Mouse (Mus musculus) layer of hippocampus, postnatal 10 days (tissue): ENCODE measurements around the gene Akt1s1. TPM values are rescaled to one million over a fixed set of nuclear protein-coding genes. Genes with fewer than 3 reads are reported as not detected.

Source experiments
- DNase-seq, 2 experiments: peaks; one replicate each; pipeline ENCODE4 v3.0.0; 2021; ENCODE audit warnings: low spot score in 2 of 2
- microRNA-seq, 2 experiments: library from miRNA; unstranded; fragments of <30 nt; microRNA quantifications; one replicate each; pipeline ENCODE4 v1.2.0; 2021
- total RNA-seq, 2 experiments: library from RNA; stranded (reverse); gene quantifications; 2 replicates each; pipeline ENCODE4 v1.2.3; 2021

The Akt1s1 gene
- total RNA-seq, 2 experiments from 2014 or later, result 85.8 to 95.5 TPM

- DNase-seq, result peak in 1 of 2 experiments; percentile 57
Measured at GRCm38 (mm10) chr7:44898607-44899006, 49.8 kb downstream of the Akt1s1 start.

DNA sequence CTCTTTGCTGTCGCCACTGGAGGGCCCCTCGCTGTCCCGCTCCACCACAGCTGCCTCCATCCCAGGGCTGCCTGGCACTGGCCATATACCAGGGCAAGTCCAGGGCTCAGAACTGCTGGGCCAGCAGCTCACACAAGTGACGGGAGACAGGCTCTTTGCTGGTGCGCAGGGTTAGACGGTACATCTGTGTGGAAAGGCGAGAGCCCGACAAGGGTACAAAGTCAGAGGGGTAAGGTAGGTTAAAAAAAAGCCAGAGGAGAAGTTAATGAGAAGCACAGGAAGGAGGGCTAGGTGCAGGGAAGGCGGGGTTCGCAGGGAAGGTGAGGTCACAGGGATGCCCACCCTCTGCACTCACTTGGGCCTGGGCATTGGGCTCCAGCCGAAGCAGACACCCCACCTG is 51.8 kb downstream of the Akt1s1 start:
- no peak for DNase-seq

GRCm38 (mm10) chr7:44901230-44901722 is 52.5 kb downstream of the Akt1s1 start:
- peak in 1 of 2 experiments; percentile 43 for DNase-seq

Small RNA genes within 50 kb of the gene (microRNA-seq; reads per million reads assigned to microRNA genes)
- gene Mir707, result 0 reads per million in 2 experiments

Other genes starting within 250 kb of the Akt1s1 start
- gene Myh14, start 178.1 kb upstream of the Akt1s1 start, total RNA-seq, result 10 to 100 TPM; 17.6 to 17.9 TPM
- not detected for gene Izumo2, start 140.2 kb upstream of the Akt1s1 start, total RNA-seq
- gene Vrk3, start 100.6 kb upstream of the Akt1s1 start, total RNA-seq, result 10 to 100 TPM; 27.7 to 31.5 TPM
- under 1 TPM; 0.16 to 0.53 TPM for gene Zfp473, start 97.9 kb upstream of the Akt1s1 start, total RNA-seq
- gene Nup62, start 32.9 kb upstream of the Akt1s1 start, total RNA-seq, result 10 to 100 TPM; 34.2 to 35.2 TPM
- gene Il4i1, start 32.6 kb upstream of the Akt1s1 start, total RNA-seq, result 1 to 10 TPM; 1.1 to 2.0 TPM
- gene Atf5, start 32.3 kb upstream of the Akt1s1 start, total RNA-seq, result 10 to 100 TPM; 28.0 to 29.1 TPM
- gene Tbc1d17, start 88 bp downstream of the Akt1s1 start, total RNA-seq, result 10 to 100 TPM; 41.2 to 53.3 TPM
- 10 to 100 TPM; 32.6 to 38.4 TPM for gene Pnkp, start 8.1 kb downstream of the Akt1s1 start, total RNA-seq
- gene Ptov1, start 20.8 kb downstream of the Akt1s1 start, total RNA-seq, result 100 to 1,000 TPM; 278 to 304 TPM
- 100 to 1,000 TPM; 107 to 114 TPM for gene Med25, start 43.7 kb downstream of the Akt1s1 start, total RNA-seq
- gene Fuz, start 47.1 kb downstream of the Akt1s1 start, total RNA-seq, result 10 to 100 TPM; 17.9 to 19.4 TPM
- gene Ap2a1, start 80.5 kb downstream of the Akt1s1 start, total RNA-seq, result 100 to 1,000 TPM; 261 to 290 TPM
- gene Tsks, start 94.2 kb downstream of the Akt1s1 start, total RNA-seq, result under 1 TPM; 0.25 to 0.64 TPM
- gene Cpt1c, start 125.9 kb downstream of the Akt1s1 start, total RNA-seq, result 100 to 1,000 TPM in 1 of 2 experiments, 10 to 100 TPM in 1; 99.2 to 101 TPM
- gene Prmt1, start 137.6 kb downstream of the Akt1s1 start, total RNA-seq, result 100 to 1,000 TPM; 232 to 248 TPM
- gene Irf3, start 148.7 kb downstream of the Akt1s1 start, total RNA-seq, result 10 to 100 TPM; 38.1 to 42.5 TPM
- 1 to 10 TPM; 5.4 to 5.5 TPM for gene Bcl2l12, start 149.7 kb downstream of the Akt1s1 start, total RNA-seq
- gene Scaf1, start 167.4 kb downstream of the Akt1s1 start, total RNA-seq, result 100 to 1,000 TPM; 141 to 145 TPM
- gene Rras, start 169.0 kb downstream of the Akt1s1 start, total RNA-seq, result 10 to 100 TPM; 12.2 to 12.3 TPM
- 10 to 100 TPM; 69.1 to 70.3 TPM for gene Prr12, start 203.9 kb downstream of the Akt1s1 start, total RNA-seq
- gene Nosip, start 213.4 kb downstream of the Akt1s1 start, total RNA-seq, result 10 to 100 TPM; 47.2 to 51.6 TPM
- 10 to 100 TPM in 1 of 2 experiments, 1 to 10 TPM in 1; 6.9 to 10.1 TPM for gene Prrg2, start 213.7 kb downstream of the Akt1s1 start, total RNA-seq
- gene Rcn3, start 243.2 kb downstream of the Akt1s1 start, total RNA-seq, result 10 to 100 TPM; 11.4 to 11.9 TPM